ENCODE assay signal across 8 mouse cellular contexts in the genomic region with DNA sequence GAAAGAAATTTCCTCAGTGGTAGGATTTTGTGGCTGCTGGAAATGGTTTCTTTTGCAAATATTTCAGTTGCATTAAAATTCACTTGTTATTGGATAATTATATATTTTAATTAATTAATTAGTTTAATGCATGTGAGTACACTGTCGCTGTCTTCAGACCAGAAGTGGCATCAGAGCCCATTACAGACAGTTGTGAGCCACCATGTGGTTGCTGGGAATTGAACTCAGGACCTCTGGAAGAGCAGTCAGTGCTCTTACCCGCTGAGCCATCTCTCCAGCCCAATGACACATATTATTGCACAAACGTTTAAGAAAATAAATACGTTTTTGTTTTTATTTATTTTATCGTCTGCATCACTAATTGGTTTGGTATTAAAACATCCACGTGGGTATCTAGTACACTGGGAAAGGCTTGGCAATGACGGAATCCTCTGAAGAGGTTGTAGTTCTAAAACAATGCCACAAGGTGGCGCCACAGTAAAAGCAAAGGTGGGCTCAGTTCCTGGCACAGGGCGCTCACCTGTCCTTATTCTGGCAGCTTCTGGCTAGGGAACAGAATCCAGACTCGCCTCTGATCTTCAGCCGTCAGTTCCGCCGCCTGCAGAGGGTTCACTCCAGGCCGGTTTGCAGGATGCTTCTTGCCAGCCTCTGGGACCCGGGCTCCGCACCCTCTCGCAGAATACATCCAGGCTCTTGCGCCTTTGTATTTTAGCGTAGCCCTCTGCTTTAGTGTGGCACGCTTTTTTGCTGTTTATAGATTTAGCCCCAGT. TPM values are rescaled to one million over a fixed set of nuclear protein-coding genes. Genes with fewer than 3 reads are reported as not detected.
DNase-seq lines count a peak whose midpoint lies in the region; ATAC-seq and TF ChIP-seq lines count a peak whose summit lies in the region.

No protein-coding gene starts in this region.

- H3K4me3 ChIP-seq in lung, embryonic 14.5 days (ENCODE audit: low read depth, low read length): peak overlapping the region; percentile 41

- DNase-seq in NIH3T3 (ENCODE audit: low read depth): peak; percentile 77
- peak; percentile 90 for DNase-seq in cerebellum, adult 8-10 months
- peak; percentile 67 to 81 for DNase-seq in layer of hippocampus, adult 8-10 months (ENCODE audit: low spot score in 2 of 2)
- peak; percentile 86 for DNase-seq in lung, embryonic 14.5 days
- peak; percentile 22 for DNase-seq in ovary, adult 18-20 months (ENCODE audit: low spot score)
- DNase-seq in thymus, postnatal 14 days: peak; percentile 78

- H3K27ac ChIP-seq in lung, embryonic 14.5 days (ENCODE audit: low read depth): no peak overlapping the region

- H3K4me2 ChIP-seq in lung, embryonic 14.5 days: peak overlapping the region; percentile 88

- WGBS in lung, embryonic 14.5 days: 4% methylated on average over 20 of the region's 20 CpGs

- H3K9ac ChIP-seq in lung, embryonic 14.5 days: peak overlapping the region; percentile 43

- peak; percentile 86 for TF ChIP-seq CTCF in lung, embryonic 14.5 days (IDR thresholded peaks at IDR 0.05; ENCODE audit: low read depth)

- H3K4me1 ChIP-seq in lung, embryonic 14.5 days (ENCODE audit: insufficient read depth): peaks cover 7% of the 10 kb centered on the region; the same call in 1 of the 2 replicates

- no peaks in the 10 kb centered on the region for H3K9me3 ChIP-seq in lung, embryonic 14.5 days (ENCODE audit: low read depth, low read length)

- peak; percentile 80 for ATAC-seq in frontal cortex, adult (ENCODE audit: low TSS enrichment)
- peak; percentile 70 to 76 for ATAC-seq in hematopoietic stem cell, adult 5-6 weeks (replicated peaks in 1 of 2; ENCODE audit: insufficient read depth in 1 of 2, low FRiP score in 2 of 2, low TSS enrichment in 1 of 2, low read depth in 1 of 2, poor library complexity in 2 of 2, severe bottlenecking in 2 of 2)
- ATAC-seq in lung, embryonic 14.5 days (ENCODE audit: insufficient read depth): peak; percentile 58

- H3K27me3 ChIP-seq in lung, embryonic 14.5 days (ENCODE audit: insufficient read depth, low read length): no peaks in the 10 kb centered on the region

- H3K36me3 ChIP-seq in lung, embryonic 14.5 days (ENCODE audit: insufficient read depth): no peaks in the 10 kb centered on the region

RNA-seq across cellular contexts. Expression of a gene that starts 23.0 kb away (rescaled TPM):
- total RNA-seq in hematopoietic stem cell, adult 5-6 weeks (2017): 0.40 and 0.94 TPM in 2 replicates
- 1 to 10 TPM; 3.2 to 4.3 (median 3.7) TPM for total RNA-seq in layer of hippocampus, adult 8-10 months (2022)
- 0.43 and 0.45 TPM in 2 replicates for polyA plus RNA-seq in lung, embryonic 14.5 days (2014; fragmentation: Nextera tagmentation; extraction: Ambion mirVana)

Comparison
In these comparisons a context has a peak if more than half of its experiments do, and no peak if none do; other contexts are left out.
1. DNase-seq: peak in every context shown above with its lines; median percentile 90 in cerebellum, adult 8-10 months; 86 in lung, embryonic 14.5 days; 78 in thymus, postnatal 14 days; 77 in NIH3T3; 74 in layer of hippocampus, adult 8-10 months; 22 in ovary, adult 18-20 months.